Mouse (Mus musculus): ENCODE measurements around the gene Foxe3. TPM values are rescaled to one million over a fixed set of nuclear protein-coding genes. Genes with fewer than 3 reads are reported as not detected.

Gene Foxe3
- total RNA-seq, 2 experiments from 2014 or later, result not detected

- Histone ChIP-seq H3K27ac (no peak overlapping the region), H3K4me3 (no peak overlapping the region)
- TF ChIP-seq CTCF (IDR thresholded peaks at IDR 0.05), result no peak
- no peak for DNase-seq (ENCODE audit: extremely low spot score in 1 of 2, low spot score in 2 of 2)
- intact Hi-C loops (cut with DNase I), result loop anchor here (5.0 kb wide), 1 partner anchor 246 kb away; no protein-coding TSS in a partner anchor
These were observed 12.9 kb downstream of the Foxe3 start for GRCm38 (mm10) chr4:114912705-114913593.

GRCm38 (mm10) chr4:114909602-114910484 lies 16.0 kb downstream of the Foxe3 start:
- Histone ChIP-seq H3K27ac (no peak overlapping the region), H3K4me3 (peak overlapping the region; percentile 32)
- DNase-seq (ENCODE audit: extremely low spot score in 1 of 2, low spot score in 2 of 2), result no peak
- peak; percentile 43 for TF ChIP-seq CTCF (IDR thresholded peaks at IDR 0.05)
- intact Hi-C loops (cut with DNase I), result loop anchor here (5.0 kb wide), 1 partner anchor 243 kb away; no protein-coding TSS in a partner anchor

GRCm38 (mm10) chr4:114908829-114909601 lies 16.8 kb downstream of the Foxe3 start, which contains the start of gene Foxd2:
Gene Foxd2, minus strand, starts transcription at chr4:114908873.
- peak; percentile 79 for TF ChIP-seq CTCF (IDR thresholded peaks at IDR 0.05)
- no peak within 1 kb of the TSS for H3K27ac ChIP-seq
- intact Hi-C loops (cut with DNase I), result no loop called here
- DNase-seq (ENCODE audit: extremely low spot score in 1 of 2, low spot score in 2 of 2), result peak; percentile 60 to 64
- peak within 1 kb of the TSS; percentile 32 for H3K4me3 ChIP-seq

- Histone ChIP-seq H3K4me3 (peak overlapping the region; percentile 32), H3K27ac (no peak overlapping the region)
- intact Hi-C loops (cut with DNase I), result no loop called here
These were observed 17.6 kb downstream of the Foxe3 start for GRCm38 (mm10) chr4:114907951-114908828.

GRCm38 (mm10) chr4:114907056-114907917 lies 18.5 kb downstream of the Foxe3 start:
- DNase-seq (ENCODE audit: extremely low spot score in 1 of 2, low spot score in 2 of 2), result no peak
- intact Hi-C loops (cut with DNase I), result no loop called here
- TF ChIP-seq CTCF (IDR thresholded peaks at IDR 0.05), result no peak
- peak overlapping the region; percentile 32 for H3K4me3 ChIP-seq
- no peak overlapping the region for H3K27ac ChIP-seq

More at GRCm38 (mm10) chr4:114907951-114908828, 17.6 kb downstream of the Foxe3 start:
- no peak for DNase-seq (ENCODE audit: extremely low spot score in 1 of 2, low spot score in 2 of 2)
- no peak for TF ChIP-seq CTCF (IDR thresholded peaks at IDR 0.05)

- intact Hi-C loops (cut with DNase I), result no loop called here
- DNase-seq (ENCODE audit: extremely low spot score in 1 of 2, low spot score in 2 of 2), result no peak
- H3K27ac ChIP-seq, result no peak overlapping the region
- TF ChIP-seq CTCF (IDR thresholded peaks at IDR 0.05), result no peak
- H3K4me3 ChIP-seq, result no peak overlapping the region
These were observed 19.7 kb downstream of the Foxe3 start for GRCm38 (mm10) chr4:114905969-114906680.

- no peak overlapping the region for H3K27ac ChIP-seq
- no peak for TF ChIP-seq CTCF (IDR thresholded peaks at IDR 0.05)
- intact Hi-C loops (cut with DNase I), result no loop called here
- no peak for DNase-seq (ENCODE audit: extremely low spot score in 1 of 2, low spot score in 2 of 2)
- H3K4me3 ChIP-seq, result no peak overlapping the region
These were observed 20.3 kb downstream of the Foxe3 start for GRCm38 (mm10) chr4:114905501-114905900.

GRCm38 (mm10) chr4:114903422-114903782 lies 22.4 kb downstream of the Foxe3 start:
- DNase-seq (ENCODE audit: extremely low spot score in 1 of 2, low spot score in 2 of 2), result no peak
- intact Hi-C loops (cut with DNase I), result loop anchor here (5.0 kb wide), 1 partner anchor 1034 kb away; the partner anchor contains the start of gene Dmbx1

More at GRCm38 (mm10) chr4:114903422-114903782, 22.4 kb downstream of the Foxe3 start:
- H3K27ac ChIP-seq, result no peak overlapping the region
- TF ChIP-seq CTCF (IDR thresholded peaks at IDR 0.05), result no peak
- no peak overlapping the region for H3K4me3 ChIP-seq

All from left cerebral cortex, adult 2 months (tissue).